Mouse (Mus musculus): Measurements from ENCODE around the gene Exosc5. TPM values are rescaled to one million over a fixed set of nuclear protein-coding genes. Genes with fewer than 3 reads are reported as not detected.

Exosc5 gene
- polyA plus RNA-seq, 1 experiment from 2014 or later = 39.5 TPM

DNA sequence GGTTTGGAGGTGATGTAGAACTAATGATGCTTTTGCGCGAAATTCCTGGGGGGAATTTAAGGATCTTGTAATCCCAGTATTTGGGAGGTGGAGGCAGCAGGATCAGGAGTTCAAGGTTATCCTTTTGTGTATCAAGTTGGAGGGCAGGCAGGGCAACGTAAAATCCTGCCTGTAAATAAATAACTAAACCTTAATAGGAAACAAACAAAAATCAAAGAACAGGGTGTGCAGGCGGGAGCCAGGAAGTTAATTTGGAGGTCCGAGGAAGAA lies 39.3 kb upstream of the Exosc5 start:
- Histone ChIP-seq H3K4me2 (ENCODE audit: low read length) (peak overlapping the region; percentile 53), H3K9ac (ENCODE audit: low read depth, low read length) (peak overlapping the region; percentile 57), H3K4me1 (ENCODE audit: control insufficient read depth, insufficient read depth, low read depth, low read length) (peaks cover 3% of the 10 kb centered on the region), H3K4me3 (ENCODE audit: low read length) (peak overlapping the region; percentile 61), H3K27me3 (replicated peaks; ENCODE audit: control insufficient read depth, insufficient read depth, low read length) (no peaks in the 10 kb centered on the region), H3K27ac (ENCODE audit: low read depth, low read length) (no peak overlapping the region), H3K36me3 (ENCODE audit: control insufficient read depth, insufficient read depth, low read length) (no peaks in the 10 kb centered on the region), H3K9me3 (ENCODE audit: control insufficient read depth, low read length) (no peaks in the 10 kb centered on the region)
- WGBS = 20% methylated on average over 5 of the region's 5 CpGs
- ATAC-seq = no peak

DNA sequence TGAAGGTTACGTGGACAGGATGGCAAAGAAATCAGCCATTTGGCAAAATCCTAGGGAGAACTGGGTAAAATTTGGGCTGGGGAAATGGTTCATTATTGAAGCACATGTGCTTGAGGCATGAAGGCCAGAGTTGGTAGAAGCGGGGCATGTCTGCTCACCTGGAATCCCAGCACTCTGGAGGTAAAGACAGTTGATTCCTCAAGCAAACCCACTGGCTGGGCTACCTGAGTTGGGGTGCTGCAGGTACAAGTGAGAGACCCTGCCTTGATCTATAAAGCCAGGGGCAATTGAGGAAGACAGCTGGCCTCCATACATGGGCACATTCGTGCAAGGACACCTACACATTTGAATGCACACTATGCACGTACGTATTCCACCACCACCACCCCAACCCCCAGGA lies 38.9 kb upstream of the Exosc5 start:
- Histone ChIP-seq H3K9ac (ENCODE audit: low read depth, low read length) (no peak overlapping the region), H3K36me3 (ENCODE audit: control insufficient read depth, insufficient read depth, low read length) (no peaks in the 10 kb centered on the region), H3K4me1 (ENCODE audit: control insufficient read depth, insufficient read depth, low read depth, low read length) (peaks cover 3% of the 10 kb centered on the region), H3K4me3 (ENCODE audit: low read length) (no peak overlapping the region; the same call in 1 of the 2 replicates), H3K27ac (ENCODE audit: low read depth, low read length) (no peak overlapping the region), H3K9me3 (ENCODE audit: control insufficient read depth, low read length) (no peaks in the 10 kb centered on the region), H3K4me2 (ENCODE audit: low read length) (peak overlapping the region; percentile 53), H3K27me3 (replicated peaks; ENCODE audit: control insufficient read depth, insufficient read depth, low read length) (no peaks in the 10 kb centered on the region)
- 96% methylated on average over 5 of the region's 5 CpGs for WGBS
- no peak for ATAC-seq

DNA sequence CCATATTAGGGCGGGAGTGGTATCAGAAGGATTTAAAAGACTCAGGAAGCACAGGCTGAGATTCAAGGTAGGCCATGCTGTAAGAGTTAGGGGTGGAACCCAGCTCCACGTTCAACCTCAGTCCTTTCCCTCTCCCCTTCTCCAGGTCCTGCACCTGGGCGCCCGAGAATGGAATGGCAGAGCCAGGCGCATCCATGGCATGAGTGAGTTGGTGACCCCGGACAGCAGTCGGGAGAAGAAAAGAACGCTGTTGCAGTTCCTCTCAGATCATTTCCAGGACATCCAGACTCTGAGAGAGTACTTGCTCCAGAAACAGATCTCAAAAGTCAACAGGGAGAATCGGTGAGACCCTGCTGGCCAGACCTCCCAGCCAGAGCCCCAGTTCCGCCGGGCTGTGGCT lies 38.2 kb upstream of the Exosc5 start:
- Histone ChIP-seq H3K27ac (ENCODE audit: low read depth, low read length) (no peak overlapping the region), H3K27me3 (replicated peaks; ENCODE audit: control insufficient read depth, insufficient read depth, low read length) (no peaks in the 10 kb centered on the region), H3K36me3 (ENCODE audit: control insufficient read depth, insufficient read depth, low read length) (no peaks in the 10 kb centered on the region), H3K4me2 (ENCODE audit: low read length) (no peak overlapping the region), H3K9ac (ENCODE audit: low read depth, low read length) (no peak overlapping the region), H3K4me3 (ENCODE audit: low read length) (no peak overlapping the region), H3K4me1 (ENCODE audit: control insufficient read depth, insufficient read depth, low read depth, low read length) (peaks cover 3% of the 10 kb centered on the region), H3K9me3 (ENCODE audit: control insufficient read depth, low read length) (no peaks in the 10 kb centered on the region)
- WGBS = 94% methylated on average over 11 of the region's 11 CpGs
- ATAC-seq = no peak

DNA sequence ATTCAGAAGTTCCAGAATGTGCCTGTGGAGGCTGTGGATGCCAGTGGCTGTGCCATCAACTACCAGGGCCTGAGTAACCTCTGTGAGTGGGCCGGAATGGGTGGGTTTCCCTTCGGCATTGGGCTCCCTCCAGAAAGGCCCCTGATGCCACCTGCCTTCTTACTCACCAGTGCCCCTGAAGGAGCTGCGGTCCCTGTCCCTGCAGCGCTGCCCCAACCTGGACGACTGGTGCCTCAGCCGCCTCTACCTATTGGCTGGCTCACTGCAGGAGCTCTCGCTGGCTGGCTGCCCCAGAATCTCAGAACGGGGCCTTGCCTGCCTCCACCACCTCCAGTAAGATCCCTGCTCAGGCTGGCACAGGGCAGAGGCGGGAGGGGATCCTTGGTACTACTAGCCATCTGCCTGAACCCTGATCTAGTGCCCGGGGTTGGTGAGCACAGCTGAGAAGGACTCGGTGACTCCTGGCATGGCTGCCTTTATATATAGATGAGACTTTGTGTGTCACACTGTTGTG lies 35.0 kb upstream of the Exosc5 start:
- peaks cover 7% of the 10 kb centered on the region; the same call in 1 of the 2 replicates for H3K27me3 ChIP-seq (replicated peaks; ENCODE audit: control insufficient read depth, insufficient read depth, low read length)
- H3K36me3 ChIP-seq (ENCODE audit: control insufficient read depth, insufficient read depth, low read length) = 0 out of 2 replicates have a peak, but pooled peaks cover 2% of the 10 kb centered on the region
- ATAC-seq = no peak
- H3K4me3 ChIP-seq (ENCODE audit: low read length) = no peak overlapping the region
- WGBS = 91% methylated on average over 11 of the region's 11 CpGs
- no peaks in the 10 kb centered on the region for H3K9me3 ChIP-seq (ENCODE audit: control insufficient read depth, low read length)
- no peak overlapping the region for H3K9ac ChIP-seq (ENCODE audit: low read depth, low read length)
- H3K4me1 ChIP-seq (ENCODE audit: control insufficient read depth, insufficient read depth, low read depth, low read length) = peaks cover under 1% of the 10 kb centered on the region; the same call in 1 of the 2 replicates
- no peak overlapping the region for H3K4me2 ChIP-seq (ENCODE audit: low read length)
- H3K27ac ChIP-seq (ENCODE audit: low read depth, low read length) = no peak overlapping the region

DNA sequence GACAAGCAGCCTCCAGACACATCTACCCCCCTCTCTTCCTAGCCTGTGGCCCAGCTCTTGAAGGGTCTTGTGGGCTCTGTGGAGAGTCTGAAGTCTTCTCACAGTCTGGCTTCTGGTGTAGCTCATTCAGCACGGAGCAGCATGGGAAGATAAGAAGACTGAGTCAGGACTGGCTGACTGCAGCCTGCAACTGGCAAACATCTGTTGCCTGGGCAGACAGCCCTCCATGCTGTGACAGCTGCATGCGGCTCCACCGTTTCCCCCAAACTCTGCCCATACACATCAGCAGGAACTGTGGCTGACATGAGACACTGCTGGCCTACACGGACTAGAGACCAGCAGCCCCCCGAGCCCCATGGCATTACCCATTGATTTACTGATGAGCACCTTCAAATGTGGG lies 34.1 kb upstream of the Exosc5 start:
- Histone ChIP-seq H3K36me3 (ENCODE audit: control insufficient read depth, insufficient read depth, low read length) (peaks cover 8% of the 10 kb centered on the region), H3K9ac (ENCODE audit: low read depth, low read length) (no peak overlapping the region), H3K27me3 (replicated peaks; ENCODE audit: control insufficient read depth, insufficient read depth, low read length) (peaks cover 8% of the 10 kb centered on the region; the same call in 1 of the 2 replicates), H3K4me3 (ENCODE audit: low read length) (no peak overlapping the region), H3K4me2 (ENCODE audit: low read length) (no peak overlapping the region), H3K4me1 (ENCODE audit: control insufficient read depth, insufficient read depth, low read depth, low read length) (no peaks in the 10 kb centered on the region), H3K9me3 (ENCODE audit: control insufficient read depth, low read length) (no peaks in the 10 kb centered on the region), H3K27ac (ENCODE audit: low read depth, low read length) (no peak overlapping the region)
- 70% methylated on average over 5 of the region's 5 CpGs for WGBS
- ATAC-seq = no peak

DNA sequence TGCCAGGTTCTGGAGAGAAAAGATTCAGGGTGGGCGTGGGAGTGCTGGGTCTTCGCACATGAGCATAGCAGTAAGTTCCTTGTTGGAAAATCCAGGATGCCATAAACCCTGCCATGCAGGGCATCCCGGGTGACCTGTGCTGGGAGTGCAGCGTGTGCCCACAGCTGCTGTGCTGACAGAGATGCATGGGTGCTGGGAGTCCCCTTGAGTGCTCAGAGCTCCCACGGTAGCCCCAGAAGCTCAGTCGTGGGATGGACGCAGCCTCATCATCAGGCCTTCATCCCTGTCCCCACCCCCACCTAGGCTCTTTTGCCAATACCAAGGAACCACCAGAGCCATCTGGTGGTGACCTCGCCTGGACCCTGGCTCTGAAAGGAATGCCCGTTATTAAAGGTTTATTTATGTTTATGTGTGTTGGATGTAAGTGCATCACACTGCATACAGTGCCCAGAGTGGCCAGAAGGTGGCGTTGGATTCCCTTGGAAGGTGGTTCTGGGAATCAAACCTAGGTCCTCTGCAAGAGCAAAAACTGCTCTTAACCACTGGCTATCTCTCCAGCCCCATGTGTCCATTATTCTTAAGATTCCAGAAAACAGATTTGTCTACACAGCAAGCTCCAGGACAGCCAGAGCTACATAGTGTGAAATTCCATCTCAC lies 33.2 kb upstream of the Exosc5 start:
- no peak for ATAC-seq
- H3K36me3 ChIP-seq (ENCODE audit: control insufficient read depth, insufficient read depth, low read length) = peaks cover 13% of the 10 kb centered on the region
- no peak overlapping the region for H3K4me2 ChIP-seq (ENCODE audit: low read length)
- WGBS = 80% methylated on average over 10 of the region's 10 CpGs
- H3K4me1 ChIP-seq (ENCODE audit: control insufficient read depth, insufficient read depth, low read depth, low read length) = no peaks in the 10 kb centered on the region
- H3K27ac ChIP-seq (ENCODE audit: low read depth, low read length) = no peak overlapping the region
- H3K27me3 ChIP-seq (replicated peaks; ENCODE audit: control insufficient read depth, insufficient read depth, low read length) = peaks cover 8% of the 10 kb centered on the region; the same call in 1 of the 2 replicates
- H3K9ac ChIP-seq (ENCODE audit: low read depth, low read length) = no peak overlapping the region
- no peaks in the 10 kb centered on the region for H3K9me3 ChIP-seq (ENCODE audit: control insufficient read depth, low read length)
- no peak overlapping the region for H3K4me3 ChIP-seq (ENCODE audit: low read length)

DNA sequence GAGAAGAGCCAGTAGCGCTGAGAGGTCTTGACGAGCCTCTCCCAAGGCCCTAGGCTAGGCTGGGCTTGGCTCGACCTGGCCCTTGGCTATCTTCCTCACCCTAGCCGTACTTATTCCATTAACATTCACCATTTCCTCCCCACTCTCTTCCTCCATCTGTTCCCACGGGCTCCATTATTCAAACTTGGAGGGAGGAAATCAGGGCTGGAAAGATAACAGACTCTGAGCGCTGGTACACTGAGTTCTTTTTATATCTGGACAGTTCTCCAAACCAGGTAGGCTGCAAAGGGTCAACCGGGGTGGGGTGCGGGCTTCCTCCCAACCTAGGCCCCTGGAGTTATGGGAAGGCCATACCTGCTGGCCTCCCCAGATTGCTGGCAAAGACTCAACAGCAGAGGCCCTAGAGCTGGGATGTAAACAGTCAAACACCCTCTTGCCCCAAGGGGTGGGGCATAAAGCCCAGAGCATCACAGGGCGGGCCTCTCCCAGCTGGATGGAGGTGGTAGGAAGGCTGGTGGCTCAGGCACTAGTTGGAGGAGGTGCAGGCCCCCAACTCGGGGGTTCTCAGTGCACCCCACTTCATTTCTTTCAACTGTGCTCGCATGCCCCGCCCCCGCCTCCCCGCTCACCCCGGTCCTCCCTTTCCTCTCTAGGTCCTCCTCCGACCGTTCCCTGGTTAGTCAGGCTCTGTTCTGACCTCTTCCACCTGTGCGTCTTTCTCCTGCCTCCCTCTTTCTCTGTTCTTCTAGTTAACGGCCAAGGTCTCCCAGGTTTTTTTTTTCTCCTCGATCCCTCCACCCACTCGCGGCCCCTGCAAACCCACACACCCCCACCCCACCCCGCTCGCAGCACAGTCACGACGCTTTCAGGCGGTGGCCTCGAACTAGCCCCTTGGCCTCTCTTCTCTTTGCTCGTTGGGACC lies 32.2 kb upstream of the Exosc5 start, which contains the start of gene B3gnt8:
TSS of gene B3gnt8 (plus strand) at position 146 of the 922 bp plus-strand sequence.
- peak within 1 kb of the TSS; percentile 37 for H3K4me2 ChIP-seq (ENCODE audit: low read length)
- no peaks in the 10 kb centered on the region for H3K9me3 ChIP-seq (ENCODE audit: control insufficient read depth, low read length)
- H3K36me3 ChIP-seq (ENCODE audit: control insufficient read depth, insufficient read depth, low read length) = peaks cover 21% of the 10 kb centered on the region
- peak within 1 kb of the TSS; percentile 3; the same call in 1 of the 2 replicates for H3K9ac ChIP-seq (ENCODE audit: low read depth, low read length)
- no peaks in the 10 kb centered on the region for H3K4me1 ChIP-seq (ENCODE audit: control insufficient read depth, insufficient read depth, low read depth, low read length)
- no peak within 1 kb of the TSS for H3K27ac ChIP-seq (ENCODE audit: low read depth, low read length)
- ATAC-seq = no peak; the same call in 1 of the 2 replicates
- H3K27me3 ChIP-seq (replicated peaks; ENCODE audit: control insufficient read depth, insufficient read depth, low read length) = peaks cover 8% of the 10 kb centered on the region; the same call in 1 of the 2 replicates
- peak within 1 kb of the TSS; percentile 16 for H3K4me3 ChIP-seq (ENCODE audit: low read length)
- 21% methylated on average over 27 of the region's 29 CpGs for WGBS

DNA sequence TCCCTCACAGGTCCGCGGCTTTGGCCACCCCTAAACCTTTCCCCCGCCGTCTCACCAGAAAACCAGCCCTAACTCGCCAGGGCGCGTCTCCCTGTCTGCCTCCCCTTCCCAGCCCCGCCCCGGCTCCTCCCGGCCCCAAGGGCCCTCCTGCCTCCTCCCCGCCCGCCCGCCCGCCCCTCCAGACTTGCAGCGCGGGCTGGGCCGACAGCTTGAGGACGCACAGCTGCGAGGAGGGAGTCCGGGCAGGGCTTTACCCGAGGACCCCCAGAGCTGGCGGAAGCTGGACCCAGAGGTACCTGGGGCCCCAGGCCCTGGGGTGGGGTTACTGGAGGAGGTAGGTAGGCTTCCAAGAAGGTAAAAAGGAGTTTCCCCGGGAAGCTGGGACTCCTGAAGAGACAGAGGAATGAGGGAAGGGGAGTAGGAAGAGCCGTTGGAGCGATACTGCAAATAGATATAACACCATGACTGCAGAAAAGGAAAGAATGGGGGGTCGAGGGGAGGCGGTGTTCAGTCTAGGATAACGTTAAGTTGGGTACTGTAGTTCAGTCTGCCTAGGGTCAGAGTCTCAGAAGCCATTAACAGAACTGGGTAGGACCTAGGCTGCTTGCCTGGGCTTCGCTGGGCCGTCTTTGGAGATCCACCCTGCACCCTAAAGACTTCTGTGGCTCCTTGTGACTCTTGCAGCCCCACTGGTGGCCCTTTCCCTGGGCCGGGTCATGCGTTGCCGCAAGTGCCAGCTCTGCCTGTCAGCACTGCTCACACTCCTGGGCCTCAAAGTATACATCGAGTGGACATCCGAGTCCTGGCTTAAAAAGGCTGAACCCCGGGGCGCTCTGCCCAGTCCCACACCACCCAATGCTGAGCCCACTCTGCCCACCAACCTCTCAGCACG lies 31.3 kb upstream of the Exosc5 start:
- no peak for ATAC-seq
- H3K36me3 ChIP-seq (ENCODE audit: control insufficient read depth, insufficient read depth, low read length) = peaks cover 23% of the 10 kb centered on the region
- no peaks in the 10 kb centered on the region for H3K4me1 ChIP-seq (ENCODE audit: control insufficient read depth, insufficient read depth, low read depth, low read length)
- peak overlapping the region; percentile 37 for H3K4me2 ChIP-seq (ENCODE audit: low read length)
- peak overlapping the region; percentile 16 for H3K4me3 ChIP-seq (ENCODE audit: low read length)
- H3K9ac ChIP-seq (ENCODE audit: low read depth, low read length) = peak overlapping the region; percentile 3; the same call in 1 of the 2 replicates
- 21% methylated on average over 33 of the region's 38 CpGs for WGBS
- H3K27me3 ChIP-seq (replicated peaks; ENCODE audit: control insufficient read depth, insufficient read depth, low read length) = peaks cover 8% of the 10 kb centered on the region; the same call in 1 of the 2 replicates
- H3K9me3 ChIP-seq (ENCODE audit: control insufficient read depth, low read length) = no peaks in the 10 kb centered on the region
- H3K27ac ChIP-seq (ENCODE audit: low read depth, low read length) = no peak overlapping the region

Data from hindbrain, embryonic 16.5 days (tissue).